Mouse (Mus musculus) testis, adult 2 months (tissue): ENCODE results near the gene Flvcr1. TPM values are rescaled to one million over a fixed set of nuclear protein-coding genes. Genes with fewer than 3 reads are reported as not detected.

Experiments
- H3K27ac ChIP-seq: fragments of 200-500 bp; 2 replicates; pipeline ENCODE4 v1.5.1; 2012; ENCODE audit warnings: low read depth, low read length; ENCODE audit not compliant: control insufficient read depth, insufficient read depth
- H3K27me3 ChIP-seq: fragments of 200-500 bp; 2 replicates; pipeline ENCODE4 v1.6.1; 2012; ENCODE audit warnings: mild to moderate bottlenecking, low read length, moderate library complexity; ENCODE audit not compliant: control insufficient read depth, insufficient read depth
- H3K36me3 ChIP-seq: fragments of 200-500 bp; 2 replicates; pipeline ENCODE4 v1.6.1; 2012; ENCODE audit warnings: mild to moderate bottlenecking, low read length; ENCODE audit not compliant: control insufficient read depth, insufficient read depth
- H3K4me1 ChIP-seq: fragments of 200-500 bp; 2 replicates; pipeline ENCODE4 v1.6.1; 2012; ENCODE audit warnings: low read length; ENCODE audit not compliant: control insufficient read depth, insufficient read depth
- H3K4me3 ChIP-seq: fragments of 200-500 bp; 2 replicates; pipeline ENCODE4 v1.5.1; 2012; ENCODE audit warnings: low read depth, mild to moderate bottlenecking, low read length, moderate library complexity, mixed read lengths; ENCODE audit not compliant: control insufficient read depth
- CTCF ChIP-seq: fragments of 200-500 bp; IDR thresholded peaks from 2 replicates; pipeline ENCODE4 v1.5.1; 2012; ENCODE audit warnings: low read depth, mild to moderate bottlenecking, inconsistent platforms, low read length, moderate library complexity; ENCODE audit not compliant: control insufficient read depth, insufficient read depth, insufficient replicate concordance
- POLR2A ChIP-seq: fragments of 200-500 bp; IDR thresholded peaks from 2 replicates; pipeline ENCODE4 v1.6.1; 2012; ENCODE audit warnings: low read depth, mild to moderate bottlenecking, inconsistent platforms, low read length, moderate library complexity; ENCODE audit not compliant: control insufficient read depth
- polyA plus RNA-seq: library from polyadenylated mRNA; depleted of rRNA; stranded (reverse); fragments of >200 nt; gene quantifications from 2 replicates; pipeline ENCODE4 v1.2.3, GENCODE M21; 2012; rRNA removed

The Flvcr1 gene
- polyA plus RNA-seq, result 4.1 and 4.2 TPM in 2 replicates

- Histone ChIP-seq H3K36me3 (no peaks in the 10 kb centered on the region), H3K27me3 (no peaks in the 10 kb centered on the region), H3K27ac (no peak within 1 kb of the TSS), H3K4me1 (peaks cover 11% of the 10 kb centered on the region), H3K4me3 (peak within 1 kb of the TSS; percentile 76)
- peak; percentile 80 for TF ChIP-seq POLR2A
- TF ChIP-seq CTCF, result no peak
Measured at GRCm38 (mm10) chr1:191026021-191026713, at the start of gene Flvcr1. Gene Flvcr1, minus strand, starts transcription at chr1:191026158.

DNA sequence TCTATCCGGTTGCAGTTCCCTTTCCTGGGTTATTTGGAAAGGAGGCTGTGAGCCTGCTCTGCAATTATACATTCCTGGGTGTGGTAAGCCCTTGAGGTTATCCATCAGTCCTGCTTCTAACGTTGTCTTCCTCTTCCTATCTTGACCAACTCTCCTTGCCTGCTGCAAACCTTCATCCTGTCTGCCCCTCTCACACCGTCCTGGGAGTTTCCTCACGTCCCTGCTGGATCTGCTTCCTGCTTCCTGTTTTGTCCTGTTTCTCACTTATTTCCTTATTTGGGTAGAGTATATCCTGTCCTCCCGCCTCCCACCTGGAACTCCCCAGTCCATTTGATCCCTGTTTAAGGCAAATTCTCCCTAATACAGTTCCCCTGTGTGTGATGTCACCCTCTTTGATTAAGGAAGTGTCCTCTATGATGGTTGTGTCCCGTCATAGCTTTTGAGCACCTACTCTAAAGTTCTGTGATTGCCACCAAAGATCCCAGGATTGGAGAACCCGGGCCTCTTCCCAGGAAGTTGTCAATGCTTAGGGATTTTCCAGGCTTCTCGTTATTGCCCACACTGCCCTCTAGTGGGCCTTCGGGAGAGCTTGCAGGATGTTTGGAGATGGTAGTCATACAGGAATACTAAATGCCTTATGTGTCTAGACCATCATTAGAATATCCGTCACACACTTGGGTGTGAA is 49.4 kb upstream of the Flvcr1 start:
- H3K4me3 ChIP-seq, result no peak overlapping the region
- H3K27ac ChIP-seq, result peak overlapping the region; percentile 47; the same call in 1 of the 2 replicates
- TF ChIP-seq CTCF (peak; percentile 12; the same call in 1 of the 2 replicates), POLR2A (no peak)
- no peaks in the 10 kb centered on the region for H3K4me1 ChIP-seq
- no peaks in the 10 kb centered on the region for H3K27me3 ChIP-seq
- peaks cover 1% of the 10 kb centered on the region; the same call in 1 of the 2 replicates for H3K36me3 ChIP-seq

DNA sequence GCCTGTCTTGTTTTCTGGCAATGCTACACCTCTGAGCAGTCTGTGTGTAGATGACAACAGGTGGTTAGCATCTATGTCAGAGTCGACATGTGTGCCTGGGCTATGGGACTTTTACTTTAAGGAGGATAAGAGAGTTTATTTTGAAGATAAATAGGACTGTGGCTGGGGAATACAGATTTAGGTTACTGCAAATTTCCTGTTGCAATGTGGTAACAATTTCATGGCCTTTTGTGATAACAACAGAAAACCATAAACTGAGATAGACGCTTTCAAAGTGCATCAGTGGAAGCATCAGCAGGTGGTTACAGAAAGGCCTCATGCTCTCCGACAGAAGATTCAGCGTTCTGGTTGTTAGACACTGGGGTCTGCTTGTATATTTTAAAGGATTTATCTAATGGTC is 47.5 kb upstream of the Flvcr1 start:
- Histone ChIP-seq H3K4me3 (no peak overlapping the region), H3K4me1 (no peaks in the 10 kb centered on the region), H3K27ac (no peak overlapping the region), H3K36me3 (peaks cover 1% of the 10 kb centered on the region; the same call in 1 of the 2 replicates), H3K27me3 (no peaks in the 10 kb centered on the region)
- TF ChIP-seq CTCF, result no peak
- no peak for TF ChIP-seq POLR2A

DNA sequence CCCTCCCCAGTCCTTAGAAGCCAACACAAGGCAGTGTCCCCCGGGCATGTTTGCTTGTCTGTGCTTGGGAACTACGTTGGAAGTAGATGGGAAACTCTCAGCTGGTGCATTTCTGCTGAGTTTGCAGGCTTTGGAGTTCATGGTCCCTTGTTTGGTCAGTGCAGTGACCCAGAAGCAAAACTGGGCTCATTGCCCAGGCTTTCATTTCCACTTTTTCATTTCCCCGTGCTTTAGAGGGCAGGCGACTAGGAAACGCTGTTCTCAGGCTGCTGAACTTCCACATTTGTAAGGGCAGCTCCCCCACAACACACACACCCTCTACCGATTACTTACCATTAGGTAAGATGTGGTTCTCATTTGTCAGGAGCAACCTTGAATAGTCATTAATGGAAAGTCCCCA is 47.0 kb upstream of the Flvcr1 start:
- Histone ChIP-seq H3K4me1 (no peaks in the 10 kb centered on the region), H3K4me3 (no peak overlapping the region), H3K27ac (no peak overlapping the region), H3K36me3 (peaks cover 1% of the 10 kb centered on the region; the same call in 1 of the 2 replicates), H3K27me3 (no peaks in the 10 kb centered on the region)
- TF ChIP-seq CTCF (no peak), POLR2A (no peak)

DNA sequence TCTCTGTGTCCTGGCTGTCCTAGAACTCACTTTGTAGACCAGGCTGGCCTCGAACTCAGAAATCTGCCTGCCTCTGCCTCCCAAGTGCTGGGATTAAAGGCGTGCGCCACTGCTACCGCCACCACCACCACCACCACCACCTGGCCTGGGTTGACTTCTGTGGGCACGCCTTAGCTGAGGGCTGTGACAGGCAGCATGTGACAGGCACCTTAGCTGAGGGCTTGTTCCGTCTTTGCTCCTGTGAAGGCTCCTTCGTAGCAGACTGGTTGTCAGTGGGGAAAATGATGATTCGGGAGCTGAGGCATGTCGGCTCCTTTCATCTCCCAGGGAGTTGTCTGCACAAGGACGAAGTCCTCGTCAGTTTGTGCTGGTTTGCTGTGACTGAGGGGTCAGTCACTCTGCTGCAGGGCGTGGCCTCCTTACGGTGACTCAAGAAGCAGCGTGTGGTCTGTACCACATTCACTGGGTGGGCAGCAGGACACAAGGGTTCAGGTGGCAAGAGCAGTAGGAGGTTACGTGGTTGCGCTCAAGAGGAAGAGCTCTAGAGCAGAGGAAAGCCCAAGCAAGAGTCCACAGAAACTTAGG is 46.5 kb upstream of the Flvcr1 start:
- Histone ChIP-seq H3K27ac (no peak overlapping the region), H3K4me3 (no peak overlapping the region), H3K27me3 (no peaks in the 10 kb centered on the region), H3K4me1 (no peaks in the 10 kb centered on the region), H3K36me3 (peaks cover 1% of the 10 kb centered on the region; the same call in 1 of the 2 replicates)
- TF ChIP-seq POLR2A, result no peak

- Histone ChIP-seq H3K27ac (no peak overlapping the region), H3K36me3 (peaks cover 1% of the 10 kb centered on the region; the same call in 1 of the 2 replicates), H3K27me3 (no peaks in the 10 kb centered on the region), H3K4me1 (no peaks in the 10 kb centered on the region), H3K4me3 (no peak overlapping the region)
- TF ChIP-seq CTCF (no peak), POLR2A (no peak)
Measured at GRCm38 (mm10) chr1:191071613-191072012, 45.7 kb upstream of the Flvcr1 start.

DNA sequence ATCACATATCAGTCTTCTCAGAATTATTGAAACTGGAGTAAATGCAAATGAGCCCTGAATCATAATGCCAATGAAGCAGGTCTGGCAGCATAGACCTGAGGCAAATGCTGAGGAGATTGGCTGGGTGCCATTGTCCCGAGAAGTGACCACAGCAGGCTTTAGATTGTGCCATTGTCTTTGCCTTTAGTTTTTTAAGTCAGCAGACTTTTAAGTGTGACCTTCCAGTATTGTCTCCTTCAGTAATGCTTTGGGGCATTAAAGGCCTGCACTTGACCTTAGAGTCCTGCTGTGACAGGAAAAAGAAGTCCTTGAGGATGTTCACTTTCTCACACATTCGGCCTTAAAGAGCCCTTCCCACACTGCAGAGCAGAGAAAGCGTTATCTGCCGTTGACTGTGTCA is 44.3 kb upstream of the Flvcr1 start:
- no peaks in the 10 kb centered on the region for H3K27me3 ChIP-seq
- no peak overlapping the region for H3K27ac ChIP-seq
- H3K4me3 ChIP-seq, result no peak overlapping the region
- peaks cover 1% of the 10 kb centered on the region for H3K36me3 ChIP-seq
- no peaks in the 10 kb centered on the region for H3K4me1 ChIP-seq
- TF ChIP-seq POLR2A (no peak), CTCF (no peak)
